ENCODE assay signal across 16 mouse cellular contexts in the genomic region with DNA sequence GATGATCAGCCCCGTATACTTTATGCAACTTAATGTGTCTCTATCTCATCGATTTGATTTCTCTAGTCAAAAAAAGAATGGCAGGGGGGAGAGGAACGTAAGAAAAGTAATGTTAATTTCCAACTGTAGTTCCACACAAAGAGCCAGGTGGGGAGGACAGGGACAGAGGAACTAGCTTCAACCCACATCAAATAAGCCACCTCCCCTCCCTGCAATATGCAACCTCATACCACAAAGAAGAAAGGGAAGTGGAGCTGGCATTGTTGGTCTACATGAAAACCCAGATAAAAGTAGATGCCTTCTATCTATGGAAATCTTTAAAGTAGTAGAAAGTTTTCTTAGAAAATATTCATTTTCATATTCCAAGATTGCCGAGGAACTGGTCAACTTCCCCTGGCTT. TPM values are rescaled to one million over a fixed set of nuclear protein-coding genes. Genes with fewer than 3 reads are reported as not detected.
DNase-seq lines count a peak whose midpoint lies in the region; ATAC-seq and TF ChIP-seq lines count a peak whose summit lies in the region.
"Had no signal": no experiment of that assay in that cellular context is flagged by ENCODE, and none has a peak within 500 bp of the region (broad histone marks: within the 10 kb centered on the region; RNA-seq: fewer than 3 reads in every experiment).

No protein-coding gene starts in this region.

- no peak for TF ChIP-seq CTCF in kidney, postnatal 0 days (IDR thresholded peaks at IDR 0.05; ENCODE audit: low read depth)
- TF ChIP-seq CTCF in hindbrain, postnatal 0 days (IDR thresholded peaks at IDR 0.05; ENCODE audit: low read depth): no peak
- TF ChIP-seq CTCF in lung, adult 2 months (IDR thresholded peaks at IDR 0.05; ENCODE audit: insufficient read depth, low read length): no peak

- 13% methylated on average over 4 of the region's 4 CpGs for WGBS in kidney, postnatal 0 days
- WGBS in forebrain, embryonic 15.5 days: 13% methylated on average over 4 of the region's 4 CpGs
- 40% methylated on average over 4 of the region's 4 CpGs for WGBS in hindbrain, postnatal 0 days
- WGBS in neural tube, embryonic 14.5 days: 18% methylated on average over 4 of the region's 4 CpGs
- 13% methylated on average over 4 of the region's 4 CpGs for WGBS in lung, adult 2 months

- TF ChIP-seq POLR2A in lung, adult 2 months (IDR thresholded peaks at IDR 0.05; ENCODE audit: borderline replicate concordance, extremely low read depth, low read depth, low read length): no peak

- no peak for ATAC-seq in kidney, postnatal 0 days (replicated peaks; ENCODE audit: low FRiP score, low read depth)
- no peak for ATAC-seq in forebrain, embryonic 15.5 days (replicated peaks)
- ATAC-seq in hindbrain, postnatal 0 days: no peak
- ATAC-seq in neural tube, embryonic 14.5 days (ENCODE audit: low read depth): no peak
- no peak for ATAC-seq in inflammation-experienced regulatory T-cells, adult 6 months
- ATAC-seq: liver, embryonic 12.5 days had no signal

- DNase-seq in kidney, postnatal 0 days (ENCODE audit: low spot score): no peak
- DNase-seq in kidney, postnatal 36 days: no peak
- DNase-seq in hindbrain, postnatal 0 days (ENCODE audit: low spot score): no peak
- no peak for DNase-seq in c-Kit-positive CD71-positive TER-119-positive erythroid progenitor cells, embryonic 14.5 days (ENCODE audit: low spot score)
- no peak for DNase-seq in lung, adult 2 months
- DNase-seq: gastrocnemius, postnatal 10 days; kidney, adult 11 months; lung, postnatal 14 days; retina, postnatal 1 day had no signal

- no peak overlapping the region for H3K27ac ChIP-seq in kidney, postnatal 0 days
- peak overlapping the region; percentile 89 for H3K27ac ChIP-seq in forebrain, embryonic 15.5 days (replicated peaks)
- H3K27ac ChIP-seq in hindbrain, postnatal 0 days: 0 out of 2 replicates have a peak overlapping the region, but pooled peaks have one; percentile 15
- no peak overlapping the region for H3K27ac ChIP-seq in neural tube, embryonic 14.5 days (ENCODE audit: low read depth, low read length)
- H3K27ac ChIP-seq: heart, embryonic 15.5 days; liver, embryonic 12.5 days had no signal

- H3K27me3 ChIP-seq in kidney, postnatal 0 days (ENCODE audit: insufficient read depth, low read length): peaks cover 53% of the 10 kb centered on the region
- H3K27me3 ChIP-seq in forebrain, embryonic 15.5 days: no peaks in the 10 kb centered on the region
- H3K27me3 ChIP-seq in hindbrain, postnatal 0 days (ENCODE audit: insufficient read depth, low read length): peaks cover 6% of the 10 kb centered on the region; the same call in 1 of the 2 replicates
- no peaks in the 10 kb centered on the region for H3K27me3 ChIP-seq in neural tube, embryonic 14.5 days (ENCODE audit: control insufficient read depth, insufficient read depth, low read length)

- no peak overlapping the region for H3K4me3 ChIP-seq in kidney, postnatal 0 days (replicated peaks; ENCODE audit: low read depth, low read length)
- peak overlapping the region; percentile 56 for H3K4me3 ChIP-seq in forebrain, embryonic 15.5 days
- H3K4me3 ChIP-seq in hindbrain, postnatal 0 days (ENCODE audit: low read length): 0 out of 2 replicates have a peak overlapping the region, but pooled peaks have one; percentile 4
- H3K4me3 ChIP-seq in neural tube, embryonic 14.5 days (ENCODE audit: low read depth, low read length): no peak overlapping the region
- H3K4me3 ChIP-seq in lung, adult 2 months (replicated peaks; ENCODE audit: extremely low read depth, low read depth, low read length): no peak overlapping the region
- H3K4me3 ChIP-seq: heart, embryonic 15.5 days; liver, embryonic 12.5 days; myocyte had no signal

- H3K36me3 ChIP-seq in kidney, postnatal 0 days (ENCODE audit: insufficient read depth, low read length): no peaks in the 10 kb centered on the region
- H3K36me3 ChIP-seq in forebrain, embryonic 15.5 days: no peaks in the 10 kb centered on the region
- no peaks in the 10 kb centered on the region for H3K36me3 ChIP-seq in hindbrain, postnatal 0 days (ENCODE audit: insufficient read depth, low read length)
- no peaks in the 10 kb centered on the region for H3K36me3 ChIP-seq in neural tube, embryonic 14.5 days (ENCODE audit: control insufficient read depth, insufficient read depth, low read length)
- H3K36me3 ChIP-seq: heart, embryonic 15.5 days; liver, embryonic 12.5 days had no signal

- no peaks in the 10 kb centered on the region for H3K9me3 ChIP-seq in kidney, postnatal 0 days (replicated peaks; ENCODE audit: low read length)
- no peaks in the 10 kb centered on the region for H3K9me3 ChIP-seq in forebrain, embryonic 15.5 days
- H3K9me3 ChIP-seq in hindbrain, postnatal 0 days (ENCODE audit: low read length): no peaks in the 10 kb centered on the region
- H3K9me3 ChIP-seq in neural tube, embryonic 14.5 days (ENCODE audit: control insufficient read depth, low read length): no peaks in the 10 kb centered on the region
- H3K9me3 ChIP-seq: heart, embryonic 15.5 days; liver, embryonic 12.5 days had no signal

- H3K4me2 ChIP-seq in kidney, postnatal 0 days (ENCODE audit: low read length): peak overlapping the region; percentile 54
- H3K4me2 ChIP-seq in forebrain, embryonic 15.5 days (replicated peaks): peak overlapping the region; percentile 60
- peak overlapping the region; percentile 67 for H3K4me2 ChIP-seq in hindbrain, postnatal 0 days (ENCODE audit: low read depth, low read length)
- H3K4me2 ChIP-seq in neural tube, embryonic 14.5 days (ENCODE audit: low read depth, low read length): peak overlapping the region; percentile 65; the same call in 1 of the 2 replicates
- H3K4me2 ChIP-seq: heart, embryonic 15.5 days; liver, embryonic 12.5 days had no signal

- no peaks in the 10 kb centered on the region for H3K4me1 ChIP-seq in kidney, postnatal 0 days (replicated peaks; ENCODE audit: insufficient read depth, low read length)
- H3K4me1 ChIP-seq in forebrain, embryonic 15.5 days: peaks cover 76% of the 10 kb centered on the region
- H3K4me1 ChIP-seq in hindbrain, postnatal 0 days (ENCODE audit: insufficient read depth, low read length): no peaks in the 10 kb centered on the region; the same call in 1 of the 2 replicates
- H3K4me1 ChIP-seq in neural tube, embryonic 14.5 days (ENCODE audit: control insufficient read depth, insufficient read depth, low read length): peaks cover 15% of the 10 kb centered on the region; the same call in 1 of the 2 replicates
- peaks cover 5% of the 10 kb centered on the region; the same call in 1 of the 2 replicates for H3K4me1 ChIP-seq in lung, adult 2 months (ENCODE audit: control insufficient read depth, insufficient read depth, low read length)
- H3K4me1 ChIP-seq: liver, embryonic 12.5 days had no signal

- no peak overlapping the region for H3K9ac ChIP-seq in kidney, postnatal 0 days (ENCODE audit: low read depth, low read length)
- H3K9ac ChIP-seq in forebrain, embryonic 15.5 days (replicated peaks): peak overlapping the region; percentile 65
- no peak overlapping the region for H3K9ac ChIP-seq in hindbrain, postnatal 0 days (replicated peaks; ENCODE audit: low read length)
- no peak overlapping the region for H3K9ac ChIP-seq in neural tube, embryonic 14.5 days (replicated peaks; ENCODE audit: low read depth, low read length)
- H3K9ac ChIP-seq: heart, embryonic 15.5 days; liver, embryonic 12.5 days had no signal

RNA-seq across cellular contexts. Expression of a gene that starts 14.7 kb away (rescaled TPM):
- 12.4 and 13.2 TPM in 2 replicates for polyA plus RNA-seq in kidney, postnatal 0 days (2015; fragmentation: Nextera tagmentation; extraction: Ambion mirVana)
- 49.1 and 52.0 TPM in 2 replicates for polyA plus RNA-seq in forebrain, embryonic 15.5 days (2015; fragmentation: Nextera tagmentation; extraction: Ambion mirVana)
- 30.7 and 37.3 TPM in 2 replicates for total RNA-seq in hindbrain, postnatal 0 days (2014; rRNA removed)
- 10.3 and 10.6 TPM in 2 replicates for polyA plus RNA-seq in hindbrain, postnatal 0 days (2015; fragmentation: Nextera tagmentation; extraction: Ambion mirVana)
- polyA plus RNA-seq in neural tube, embryonic 14.5 days (2014; fragmentation: Nextera tagmentation; extraction: Ambion mirVana): 10.4 and 11.0 TPM in 2 replicates
- 0.06 and 0.07 TPM in 2 replicates for polyA plus RNA-seq in lung, adult 2 months (2012; rRNA removed)
- not detected for polyA plus RNA-seq in inflammation-experienced regulatory T-cells, adult 6 months (2017; shearing (Covaris generic))
- polyA plus RNA-seq: C2C12, myocyte had no signal

Comparison
In these comparisons a context has a peak if more than half of its experiments do, and no peak if none do; other contexts are left out.
1. H3K27ac ChIP-seq: peak in forebrain, embryonic 15.5 days (single experiment) and hindbrain, postnatal 0 days (single experiment); none in kidney, postnatal 0 days (single experiment) and neural tube, embryonic 14.5 days (single experiment).
2. H3K4me3 ChIP-seq: peak in forebrain, embryonic 15.5 days (single experiment) and hindbrain, postnatal 0 days (single experiment); none in kidney, postnatal 0 days (single experiment), neural tube, embryonic 14.5 days (single experiment) and lung, adult 2 months (single experiment).
3. RNA of a gene that starts 14.7 kb away (polyA plus RNA-seq): 49.1 to 52.0 TPM in forebrain, embryonic 15.5 days, 12.4 to 13.2 TPM in kidney, postnatal 0 days, 10.4 to 11.0 TPM in neural tube, embryonic 14.5 days and 10.3 to 10.6 TPM in hindbrain, postnatal 0 days; 0.06 to 0.07 TPM in lung, adult 2 months and not detected in inflammation-experienced regulatory T-cells, adult 6 months; every median in the first group is over 10 times any median in the second.
4. Peak in every context shown above with its lines, with median percentiles within 50 percentile points of each other: H3K4me2 ChIP-seq.